Comparison of ENCODE assay signal across 9 mouse cellular contexts in the genomic region with DNA sequence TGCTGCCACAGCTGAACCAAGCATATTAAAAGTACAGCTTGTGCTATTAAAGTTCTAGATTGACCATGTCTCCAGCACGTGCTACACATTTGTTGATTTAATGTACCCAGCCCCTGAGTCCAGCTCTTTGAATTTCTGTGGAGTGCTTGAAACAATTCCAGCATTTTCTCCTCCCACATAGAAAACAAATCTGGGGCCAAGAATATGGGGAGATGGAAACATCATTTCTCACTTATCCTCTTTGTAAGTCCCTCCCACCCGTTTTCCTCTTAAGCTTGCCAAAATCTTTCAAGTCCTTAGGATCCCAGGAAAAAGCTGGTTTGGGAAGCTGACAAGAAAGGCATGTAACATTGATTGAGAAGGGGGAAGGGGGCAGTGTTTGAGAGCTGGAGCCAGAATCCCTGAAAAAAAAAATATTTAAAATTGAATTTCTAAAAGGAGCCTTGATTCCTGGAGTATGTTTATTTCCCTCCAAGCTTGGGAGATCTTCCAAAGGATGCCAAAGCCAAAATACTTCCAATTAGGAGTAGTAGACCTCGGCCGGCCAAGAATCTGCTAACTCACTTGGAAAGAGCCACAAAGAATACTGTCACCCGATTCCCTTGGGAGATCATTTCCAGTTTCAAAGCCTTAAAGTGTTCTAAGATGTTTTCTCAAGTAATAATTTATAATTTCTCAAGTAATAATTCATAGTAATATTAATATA.
A peak's percentile ranks its signal among the peaks of the same experiment; 100 is the strongest.
DNase-seq lines count a peak whose midpoint lies in the region.
"Had no signal": no experiment of that assay in that cellular context is flagged by ENCODE, and none has a peak within 500 bp of the region (broad histone marks: within the 10 kb centered on the region; RNA-seq: fewer than 3 reads in every experiment).

No protein-coding gene starts in this region.

- DNase-seq in gastrocnemius, postnatal 14 days: peak; percentile 28
- DNase-seq in gastrocnemius, postnatal 10 days: no peak
- peak; percentile 50 for DNase-seq in testis, postnatal 14 days (ENCODE audit: low spot score)
- DNase-seq in testis, postnatal 10 days (ENCODE audit: low spot score): no peak
- DNase-seq in kidney, postnatal 36 days: peak; percentile 44 to 57
- DNase-seq in urinary bladder, postnatal 25 days (ENCODE audit: low spot score): no peak
- no peak for DNase-seq in embryo, embryonic 10.5 days (ENCODE audit: low spot score)
- no peak for DNase-seq in yolk sac, embryonic 10.5 days (ENCODE audit: low spot score)
- DNase-seq: cerebellum, postnatal 36 days had no signal

- intact Hi-C loops in gastrocnemius, postnatal 14 days (cut with DNase I; ENCODE audit: low total_unique reads): no loop called here

Comparison
In these comparisons a context has a peak if more than half of its experiments do, and no peak if none do; other contexts are left out.
1. DNase-seq: peak in gastrocnemius, postnatal 14 days (single experiment), testis, postnatal 14 days (single experiment) and kidney, postnatal 36 days (2 of 2); none in gastrocnemius, postnatal 10 days (single experiment), testis, postnatal 10 days (single experiment), urinary bladder, postnatal 25 days (single experiment), embryo, embryonic 10.5 days (single experiment) and yolk sac, embryonic 10.5 days (single experiment).